8 mouse cellular contexts compared by ENCODE assay signal in the genomic region with DNA sequence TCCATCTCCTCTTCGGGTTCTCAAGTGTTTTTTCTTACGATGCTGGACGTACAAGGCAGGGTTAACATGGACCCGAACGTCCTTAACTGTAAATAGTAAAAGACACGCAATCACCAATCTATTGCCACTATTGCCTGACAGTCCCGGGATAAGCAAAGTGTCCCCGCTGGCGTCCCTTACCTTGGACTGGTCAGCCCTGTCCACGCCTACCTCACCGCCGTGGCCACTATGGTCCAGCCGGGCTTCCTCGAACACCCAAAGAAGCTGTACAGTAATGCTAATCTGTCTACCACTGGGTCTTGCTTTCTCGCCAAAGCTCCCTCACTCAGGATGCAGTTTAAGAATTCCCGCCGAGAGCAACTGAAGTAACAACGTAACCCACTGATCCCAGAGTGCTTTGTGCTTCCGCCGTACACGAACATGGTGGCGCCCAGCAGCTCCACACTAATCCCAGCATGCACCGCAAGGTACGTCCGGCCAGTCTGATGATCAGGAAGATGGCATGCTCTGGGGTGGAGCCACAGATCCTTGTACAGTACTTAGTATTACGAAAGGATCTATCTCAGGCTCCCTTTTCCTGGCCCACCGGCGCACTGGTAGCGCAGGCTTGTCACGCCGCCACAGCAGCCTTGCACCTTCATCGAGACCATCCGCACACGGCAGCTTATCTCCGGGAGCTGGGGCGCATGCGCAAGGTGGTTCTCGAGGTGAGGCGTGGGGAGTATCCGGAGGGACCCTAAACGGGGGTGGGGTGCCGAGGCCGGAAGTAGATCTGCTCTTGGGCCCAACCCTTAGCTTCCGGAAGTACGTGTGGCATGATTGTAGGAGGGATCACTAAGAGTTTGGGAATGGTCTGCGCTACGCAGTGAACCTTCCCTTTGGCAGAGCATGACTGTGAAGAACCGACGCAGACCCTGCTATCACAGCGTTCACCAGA. TPM values are rescaled to one million over a fixed set of nuclear protein-coding genes. Genes with fewer than 3 reads are reported as not detected.
DNase-seq lines count a peak whose midpoint lies in the region; ATAC-seq lines count a peak whose summit lies in the region.

Gene Ptrhd1 (plus strand): TSS at position 456 of the 937 bp plus-strand sequence.
Gene Cenpo (minus strand): TSS at position 723 of the 937 bp plus-strand sequence.

- ATAC-seq in erythroblast, adult 5-6 weeks (replicated peaks; ENCODE audit: low FRiP score, poor library complexity, severe bottlenecking): peak; percentile 96
- peak; percentile 99 for ATAC-seq in kidney, embryonic 15.5 days (replicated peaks; ENCODE audit: low FRiP score)
- ATAC-seq in monocyte, adult 5-6 weeks (replicated peaks; ENCODE audit: insufficient number of reproducible peaks, low FRiP score, low TSS enrichment, poor library complexity, severe bottlenecking): peak; percentile 93

- peaks cover 8% of the 10 kb centered on the region; the same call in 1 of the 2 replicates for H3K4me1 ChIP-seq in heart, embryonic 10.5 days
- peaks cover 13% of the 10 kb centered on the region for H3K4me1 ChIP-seq in kidney, embryonic 15.5 days

- H3K36me3 ChIP-seq in heart, embryonic 10.5 days: peaks cover 38% of the 10 kb centered on the region
- H3K36me3 ChIP-seq in kidney, embryonic 15.5 days: peaks cover 38% of the 10 kb centered on the region

- H3K27ac ChIP-seq in heart, embryonic 10.5 days: peak within 1 kb of the TSS; percentile 98
- peak within 1 kb of the TSS; percentile 99 for H3K27ac ChIP-seq in kidney, embryonic 15.5 days

- WGBS in heart, embryonic 10.5 days: under 1% methylated on average over 50 of the region's 50 CpGs
- under 1% methylated on average over 50 of the region's 50 CpGs for WGBS in kidney, embryonic 15.5 days

- H3K4me3 ChIP-seq in heart, embryonic 10.5 days: peak within 1 kb of the TSS; percentile 78
- peak within 1 kb of the TSS; percentile 56 for H3K4me3 ChIP-seq in kidney, embryonic 15.5 days (replicated peaks)

- H3K27me3 ChIP-seq in heart, embryonic 10.5 days (ENCODE audit: insufficient read depth, poor library complexity, severe bottlenecking): no peaks in the 10 kb centered on the region
- H3K27me3 ChIP-seq in kidney, embryonic 15.5 days: no peaks in the 10 kb centered on the region

- no peaks in the 10 kb centered on the region for H3K9me3 ChIP-seq in heart, embryonic 10.5 days
- no peaks in the 10 kb centered on the region for H3K9me3 ChIP-seq in kidney, embryonic 15.5 days (replicated peaks)

- peak within 1 kb of the TSS; percentile 67 for H3K4me2 ChIP-seq in kidney, embryonic 15.5 days

- DNase-seq in B cell, adult 2 months: peak; percentile 95 to 97
- peak; percentile 99 for DNase-seq in brain, adult 2 months (ENCODE audit: low read depth, low spot score)
- DNase-seq in heart, embryonic 10.5 days (ENCODE audit: low spot score): peak; percentile 98
- peak; percentile 93 for DNase-seq in liver
- peak; percentile 92 to 94 for DNase-seq in spleen, postnatal 4 days (ENCODE audit: low spot score in 2 of 2)

- H3K9ac ChIP-seq in kidney, embryonic 15.5 days: peak within 1 kb of the TSS; percentile 74

RNA-seq across cellular contexts. Expression of gene Ptrhd1, which starts in this region (rescaled TPM):
- 0.42 and 3.7 TPM in 2 replicates for total RNA-seq in erythroblast, adult 5-6 weeks (2015; ENCODE audit: low replicate concordance)
- total RNA-seq in erythroblast, adult 5-6 weeks (2017; ENCODE audit: low replicate concordance): 1.3 and 1.5 TPM in 2 replicates
- 6.9 and 8.2 TPM in 2 replicates for polyA plus RNA-seq in heart, embryonic 10.5 days (2016; fragmentation: Nextera tagmentation; extraction: Ambion mirVana)
- 7.2 and 7.5 TPM in 2 replicates for polyA plus RNA-seq in kidney, embryonic 15.5 days (2015; fragmentation: Nextera tagmentation; extraction: Ambion mirVana)
- total RNA-seq in monocyte, adult 5-6 weeks (2017): 1.6 to 2.2 TPM (median 2.1 TPM) in 3 replicates

RNA-seq across cellular contexts. Expression of gene Cenpo, which starts in this region (rescaled TPM):
- total RNA-seq in erythroblast, adult 5-6 weeks (2015; ENCODE audit: low replicate concordance): 4.8 and 6.3 TPM in 2 replicates
- 13.0 and 22.8 TPM in 2 replicates for total RNA-seq in erythroblast, adult 5-6 weeks (2017; ENCODE audit: low replicate concordance)
- 10.9 and 14.5 TPM in 2 replicates for polyA plus RNA-seq in heart, embryonic 10.5 days (2016; fragmentation: Nextera tagmentation; extraction: Ambion mirVana)
- polyA plus RNA-seq in kidney, embryonic 15.5 days (2015; fragmentation: Nextera tagmentation; extraction: Ambion mirVana): 13.1 and 14.8 TPM in 2 replicates
- 16.6 to 38.3 TPM (median 31.8 TPM) in 3 replicates for total RNA-seq in monocyte, adult 5-6 weeks (2017)

Comparison
In these comparisons a context has a peak if more than half of its experiments do, and no peak if none do; other contexts are left out.
1. Peak in every context shown above with its lines: DNase-seq, ATAC-seq, H3K4me3 ChIP-seq and H3K27ac ChIP-seq.